Mouse (Mus musculus): ENCODE results near the gene Fcrl1.
A peak's percentile ranks its signal among the peaks of the same experiment; 100 is the strongest.

- TF ChIP-seq CTCF (IDR thresholded peaks at IDR 0.05; ENCODE audit: borderline replicate concordance, insufficient read depth, low read depth, low read length) (peak; percentile 79), POLR2A (IDR thresholded peaks at IDR 0.05; ENCODE audit: borderline replicate concordance, insufficient read depth, low read length) (no peak)
These were observed 35.0 kb downstream of the Fcrl1 start for GRCm38 (mm10) chr3:87411150-87411549.

All from cerebellum, adult 2 months (tissue).